Mouse (Mus musculus): ENCODE measurements around the gene Tbx1. TPM values are rescaled to one million over a fixed set of nuclear protein-coding genes. Genes with fewer than 3 reads are reported as not detected.
A peak's percentile ranks its signal among the peaks of the same experiment; 100 is the strongest.

Gene Tbx1
- polyA plus RNA-seq, 1 experiment from 2014 or later: 0.26 TPM

- Histone ChIP-seq H3K4me3 (ENCODE audit: low read length) (peak within 1 kb of the TSS; percentile 80), H3K4me1 (ENCODE audit: insufficient read depth, low read length) (peaks cover 20% of the 10 kb centered on the region), H3K9me3 (ENCODE audit: low read length) (no peaks in the 10 kb centered on the region), H3K36me3 (ENCODE audit: insufficient read depth, low read length) (no peaks in the 10 kb centered on the region), H3K27ac (ENCODE audit: low read length) (no peak within 1 kb of the TSS), H3K27me3 (ENCODE audit: insufficient read depth, low read length) (peaks cover 34% of the 10 kb centered on the region), H3K4me2 (replicated peaks; ENCODE audit: low read depth, low read length) (peak within 1 kb of the TSS; percentile 96), H3K9ac (replicated peaks; ENCODE audit: low read length) (peak within 1 kb of the TSS; percentile 77)
- under 1% methylated on average over 58 of the region's 93 CpGs for WGBS
- ATAC-seq (ENCODE audit: low FRiP score, low TSS enrichment): peak; percentile 49; the same call in 1 of the 2 replicates
Measured at GRCm38 (mm10) chr16:18629390-18630231, 39.1 kb upstream of the Tbx1 start, which contains the start of gene Sept5. Gene Sept5, minus strand, starts transcription at chr16:18629954.

DNA sequence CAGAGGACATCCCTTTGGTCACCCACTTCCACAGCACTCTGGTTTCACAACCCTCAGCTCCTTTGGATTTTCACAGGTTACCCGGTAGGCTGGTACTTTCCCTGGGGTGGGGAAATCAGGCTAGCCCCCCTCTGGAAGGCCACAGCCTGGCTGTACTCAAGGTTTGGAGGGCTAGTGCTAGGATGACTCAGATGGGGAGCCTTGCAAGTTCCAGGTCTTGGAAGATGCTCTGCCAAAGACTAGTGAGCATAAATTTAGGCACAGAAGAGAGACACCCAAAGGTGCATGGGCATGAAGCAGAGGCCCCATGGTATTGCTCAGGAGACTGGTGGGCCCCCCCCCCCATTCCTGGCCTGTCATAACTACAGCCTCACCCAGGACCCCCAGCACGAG, 38.5 kb upstream of the Tbx1 start:
- H3K27ac ChIP-seq (ENCODE audit: low read length): no peak overlapping the region
- peak overlapping the region; percentile 80 for H3K4me3 ChIP-seq (ENCODE audit: low read length)
- peaks cover 20% of the 10 kb centered on the region for H3K4me1 ChIP-seq (ENCODE audit: insufficient read depth, low read length)
- H3K27me3 ChIP-seq (ENCODE audit: insufficient read depth, low read length): peaks cover 41% of the 10 kb centered on the region
- 46% methylated on average over 2 of the region's 2 CpGs for WGBS
- H3K9ac ChIP-seq (replicated peaks; ENCODE audit: low read length): peak overlapping the region; percentile 77
- no peaks in the 10 kb centered on the region for H3K36me3 ChIP-seq (ENCODE audit: insufficient read depth, low read length)
- peak overlapping the region; percentile 96 for H3K4me2 ChIP-seq (replicated peaks; ENCODE audit: low read depth, low read length)
- H3K9me3 ChIP-seq (ENCODE audit: low read length): no peaks in the 10 kb centered on the region
- ATAC-seq (ENCODE audit: low FRiP score, low TSS enrichment): no peak

GRCm38 (mm10) chr16:18628206-18628947, 37.9 kb upstream of the Tbx1 start:
- H3K27me3 ChIP-seq (ENCODE audit: insufficient read depth, low read length): peaks cover 47% of the 10 kb centered on the region
- ATAC-seq (ENCODE audit: low FRiP score, low TSS enrichment): no peak
- no peaks in the 10 kb centered on the region for H3K36me3 ChIP-seq (ENCODE audit: insufficient read depth, low read length)

GRCm38 (mm10) chr16:18627163-18627562, 36.7 kb upstream of the Tbx1 start:
- Histone ChIP-seq H3K9ac (replicated peaks; ENCODE audit: low read length) (no peak overlapping the region), H3K9me3 (ENCODE audit: low read length) (no peaks in the 10 kb centered on the region), H3K4me2 (replicated peaks; ENCODE audit: low read depth, low read length) (no peak overlapping the region)

More at GRCm38 (mm10) chr16:18628206-18628947, 37.9 kb upstream of the Tbx1 start:
- Histone ChIP-seq H3K9ac (replicated peaks; ENCODE audit: low read length) (no peak overlapping the region), H3K4me1 (ENCODE audit: insufficient read depth, low read length) (peaks cover 20% of the 10 kb centered on the region), H3K27ac (ENCODE audit: low read length) (no peak overlapping the region), H3K9me3 (ENCODE audit: low read length) (no peaks in the 10 kb centered on the region), H3K4me3 (ENCODE audit: low read length) (peak overlapping the region; percentile 80), H3K4me2 (replicated peaks; ENCODE audit: low read depth, low read length) (peak overlapping the region; percentile 96)
- WGBS: 79% methylated on average over 7 of the region's 7 CpGs

GRCm38 (mm10) chr16:18626376-18626878, 36.0 kb upstream of the Tbx1 start, which contains the start of gene Gm49601:
Gene Gm49601, minus strand, starts transcription at chr16:18626427.
- H3K4me1 ChIP-seq (ENCODE audit: insufficient read depth, low read length): peaks cover 28% of the 10 kb centered on the region
- WGBS: under 1% methylated on average over 62 of the region's 65 CpGs

More at GRCm38 (mm10) chr16:18627163-18627562, 36.7 kb upstream of the Tbx1 start:
- Histone ChIP-seq H3K27ac (ENCODE audit: low read length) (no peak overlapping the region), H3K4me1 (ENCODE audit: insufficient read depth, low read length) (peaks cover 20% of the 10 kb centered on the region), H3K4me3 (ENCODE audit: low read length) (peak overlapping the region; percentile 54; the same call in 1 of the 2 replicates), H3K27me3 (ENCODE audit: insufficient read depth, low read length) (peaks cover 59% of the 10 kb centered on the region), H3K36me3 (ENCODE audit: insufficient read depth, low read length) (no peaks in the 10 kb centered on the region; the same call in 1 of the 2 replicates)
- 58% methylated on average over 3 of the region's 3 CpGs for WGBS
- ATAC-seq (ENCODE audit: low FRiP score, low TSS enrichment): no peak

DNA sequence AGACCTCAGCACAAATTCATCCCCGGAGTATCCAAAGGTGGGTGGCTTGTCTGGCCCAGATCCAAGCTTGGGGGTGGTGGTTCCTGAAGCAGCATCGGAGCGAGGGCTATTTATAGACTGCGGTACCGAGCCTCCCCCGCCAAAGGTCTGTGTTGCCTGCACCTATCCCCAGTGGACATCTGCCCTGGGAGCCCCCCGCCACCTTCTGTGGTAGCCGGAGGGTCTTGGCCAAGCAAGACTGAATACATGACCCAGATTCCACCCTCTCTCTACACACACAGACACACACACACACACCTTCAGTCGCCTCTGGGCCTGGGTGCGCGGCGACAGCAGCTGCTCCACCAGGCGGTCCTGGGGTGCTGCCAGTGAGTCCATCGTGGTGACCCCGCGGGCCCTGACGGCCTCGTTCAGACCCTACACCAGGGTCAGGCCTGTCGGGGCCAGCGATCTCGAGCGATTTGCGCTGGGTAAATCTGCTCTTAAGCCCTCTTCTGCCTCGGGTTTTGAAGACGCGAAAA, 35.4 kb upstream of the Tbx1 start:
- Histone ChIP-seq H3K9me3 (ENCODE audit: low read length) (no peaks in the 10 kb centered on the region), H3K4me1 (ENCODE audit: insufficient read depth, low read length) (peaks cover 33% of the 10 kb centered on the region), H3K36me3 (ENCODE audit: insufficient read depth, low read length) (no peaks in the 10 kb centered on the region; the same call in 1 of the 2 replicates), H3K27ac (ENCODE audit: low read length) (no peak overlapping the region), H3K4me2 (replicated peaks; ENCODE audit: low read depth, low read length) (peak overlapping the region; percentile 82), H3K9ac (replicated peaks; ENCODE audit: low read length) (peak overlapping the region; percentile 66), H3K27me3 (ENCODE audit: insufficient read depth, low read length) (peaks cover 72% of the 10 kb centered on the region), H3K4me3 (ENCODE audit: low read length) (peak overlapping the region; percentile 54)
- ATAC-seq (ENCODE audit: low FRiP score, low TSS enrichment): peak; percentile 3; the same call in 1 of the 2 replicates
- WGBS: 11% methylated on average over 26 of the region's 26 CpGs

More at GRCm38 (mm10) chr16:18626376-18626878, 36.0 kb upstream of the Tbx1 start, which contains the start of gene Gm49601:
- Histone ChIP-seq H3K27ac (ENCODE audit: low read length) (no peak within 1 kb of the TSS), H3K36me3 (ENCODE audit: insufficient read depth, low read length) (no peaks in the 10 kb centered on the region; the same call in 1 of the 2 replicates), H3K9me3 (ENCODE audit: low read length) (no peaks in the 10 kb centered on the region), H3K27me3 (ENCODE audit: insufficient read depth, low read length) (peaks cover 66% of the 10 kb centered on the region), H3K9ac (replicated peaks; ENCODE audit: low read length) (peak within 1 kb of the TSS; percentile 66), H3K4me3 (ENCODE audit: low read length) (peak within 1 kb of the TSS; percentile 54), H3K4me2 (replicated peaks; ENCODE audit: low read depth, low read length) (peak within 1 kb of the TSS; percentile 82)
- peak; percentile 32; the same call in 1 of the 2 replicates for ATAC-seq (ENCODE audit: low FRiP score, low TSS enrichment)

- peaks cover 79% of the 10 kb centered on the region for H3K27me3 ChIP-seq (ENCODE audit: insufficient read depth, low read length)
- H3K27ac ChIP-seq (ENCODE audit: low read length): no peak overlapping the region
- H3K4me1 ChIP-seq (ENCODE audit: insufficient read depth, low read length): peaks cover 37% of the 10 kb centered on the region
- no peaks in the 10 kb centered on the region for H3K9me3 ChIP-seq (ENCODE audit: low read length)
- no peak overlapping the region for H3K4me2 ChIP-seq (replicated peaks; ENCODE audit: low read depth, low read length)
- H3K4me3 ChIP-seq (ENCODE audit: low read length): no peak overlapping the region
- 51% methylated on average over 14 of the region's 14 CpGs for WGBS
- H3K36me3 ChIP-seq (ENCODE audit: insufficient read depth, low read length): no peaks in the 10 kb centered on the region; the same call in 1 of the 2 replicates
- H3K9ac ChIP-seq (replicated peaks; ENCODE audit: low read length): no peak overlapping the region
- no peak for ATAC-seq (ENCODE audit: low FRiP score, low TSS enrichment)
Measured at GRCm38 (mm10) chr16:18625097-18625496, 34.6 kb upstream of the Tbx1 start.

- H3K9me3 ChIP-seq (ENCODE audit: low read length): no peaks in the 10 kb centered on the region
- no peak overlapping the region for H3K4me3 ChIP-seq (ENCODE audit: low read length)
- ATAC-seq (ENCODE audit: low FRiP score, low TSS enrichment): no peak
- H3K36me3 ChIP-seq (ENCODE audit: insufficient read depth, low read length): no peaks in the 10 kb centered on the region; the same call in 1 of the 2 replicates
- peaks cover 84% of the 10 kb centered on the region for H3K27me3 ChIP-seq (ENCODE audit: insufficient read depth, low read length)
- WGBS: 38% methylated on average over 15 of the region's 15 CpGs
- no peak overlapping the region for H3K27ac ChIP-seq (ENCODE audit: low read length)
- no peak overlapping the region for H3K9ac ChIP-seq (replicated peaks; ENCODE audit: low read length)
- peaks cover 37% of the 10 kb centered on the region for H3K4me1 ChIP-seq (ENCODE audit: insufficient read depth, low read length)
- H3K4me2 ChIP-seq (replicated peaks; ENCODE audit: low read depth, low read length): no peak overlapping the region
Measured at GRCm38 (mm10) chr16:18624641-18625040, 34.2 kb upstream of the Tbx1 start.

All from kidney, embryonic 16.5 days (tissue).